Mouse (Mus musculus) liver, embryonic 14.5 days (tissue): ENCODE data around the gene Dnmt3c. TPM values are rescaled to one million over a fixed set of nuclear protein-coding genes. Genes with fewer than 3 reads are reported as not detected.

Source experiments
- ATAC-seq: fragments of 200-750 bp; cut with Nextera tagmentation; 2 replicates; pipeline ENCODE4 v1.8.0; 2017; ENCODE audit warnings: moderate number of reproducible peaks, mild to moderate bottlenecking, moderate library complexity; ENCODE audit not compliant: insufficient read depth
- DNase-seq, 3 experiments: peaks; one replicate each; pipeline ENCODE4 v3.0.0-alpha.2; 2012 to 2013; ENCODE audit warnings: low read depth in 3 of 3, low spot score in 3 of 3
- H3K27ac ChIP-seq: fragments of 300-500 bp; sonication (generic); 2 replicates; pipeline ENCODE4 v1.5.1; 2014; ENCODE audit warnings: moderate library complexity, mild to moderate bottlenecking, control low read depth, inconsistent platforms
- H3K27me3 ChIP-seq: fragments of 300-500 bp; sonication (generic); 2 replicates; pipeline ENCODE4 v1.6.1; 2014; ENCODE audit warnings: mild to moderate bottlenecking, low read length, moderate library complexity; ENCODE audit not compliant: control insufficient read depth, insufficient read depth
- H3K36me3 ChIP-seq: fragments of 300-500 bp; sonication (generic); replicated peaks from 2 replicates; pipeline ENCODE4 v1.6.1; 2014; ENCODE audit warnings: low read depth; ENCODE audit not compliant: control insufficient read depth, insufficient read depth
- H3K4me1 ChIP-seq, 2 experiments: fragments of 200-500 bp in 1 of 2; fragments of 300-500 bp in 1 of 2; sonication (generic) in 1 of 2; replicated peaks; 2 replicates each; pipeline ENCODE4 v1.6.1; 2012 to 2014; ENCODE audit warnings: antibody characterized with exemption in 1 of 2, inconsistent platforms in 1 of 2, low read length in 1 of 2; ENCODE audit not compliant: control insufficient read depth in 2 of 2, insufficient read depth in 2 of 2
- H3K4me2 ChIP-seq: fragments of 300-500 bp; sonication (generic); 2 replicates; pipeline ENCODE4 v1.6.1; 2014; ENCODE audit warnings: low read depth, mild to moderate bottlenecking, control low read depth, moderate library complexity
- H3K4me3 ChIP-seq, 2 experiments: fragments of 200-500 bp in 1 of 2; fragments of 300-500 bp in 1 of 2; sonication (generic) in 1 of 2; 2 replicates each; pipeline ENCODE4 v1.5.1; 2012 to 2014; ENCODE audit warnings: low read depth in 2 of 2, low read length in 2 of 2, mild to moderate bottlenecking in 2 of 2, control low read depth in 1 of 2, inconsistent platforms in 1 of 2, moderate library complexity in 1 of 2; ENCODE audit not compliant: insufficient read depth in 1 of 2
- H3K9ac ChIP-seq: fragments of 300-500 bp; sonication (generic); replicated peaks from 2 replicates; pipeline ENCODE4 v1.6.1; 2014; ENCODE audit warnings: mild to moderate bottlenecking, control low read depth, moderate library complexity
- H3K9me3 ChIP-seq: fragments of 300-500 bp; sonication (generic); 2 replicates; pipeline ENCODE4 v1.6.1; 2016; ENCODE audit warnings: low read length, mixed read lengths; ENCODE audit not compliant: control insufficient read depth
- CTCF ChIP-seq: IDR thresholded peaks from 2 replicates; pipeline ENCODE4 v1.5.1; 2016; ENCODE audit warnings: antibody characterized with exemption, low read depth, control low read depth
- EP300 ChIP-seq: IDR thresholded peaks from 2 replicates; pipeline ENCODE4 v1.6.1; 2016; ENCODE audit warnings: antibody characterized with exemption, low read depth
- WGBS: fragments of 180-500 bp; shearing (Covaris S2); extraction: QIAGEN DNeasy Blood & Tissue Kit; methylation state at CpG from one replicate; pipeline ENCODE4 v1.1.7; 2014; ENCODE audit not compliant: insufficient replicate concordance; 5-methylcytosine and 5-hydroxymethylcytosine counted together
- polyA plus RNA-seq, 2 experiments: library from polyadenylated mRNA; depleted of rRNA in 1 of 2; stranded (reverse) in 1 of 2; unstranded in 1 of 2; fragments of >200 nt; fragmentation: Nextera tagmentation in 1 of 2; extraction: Ambion mirVana in 1 of 2; gene quantifications; 2 replicates each; pipeline versions ENCODE4 v1.2.1 to v1.2.3; 2012 to 2014

Dnmt3c gene
- polyA plus RNA-seq, 2 experiments: 0.41 to 0.50 TPM

- H3K27me3 ChIP-seq: no peaks in the 10 kb centered on the region
- peaks cover 83% of the 10 kb centered on the region for H3K36me3 ChIP-seq
- no peak overlapping the region for H3K4me2 ChIP-seq
- ATAC-seq (no peak), DNase-seq (no peak)
- WGBS: 77% methylated on average over 5 of the region's 5 CpGs
- H3K4me3 ChIP-seq: no peak overlapping the region
- no peak overlapping the region for H3K9ac ChIP-seq
- H3K4me1 ChIP-seq: no peaks in the 10 kb centered on the region
- no peak overlapping the region for H3K27ac ChIP-seq
- TF ChIP-seq CTCF (no peak), EP300 (no peak)
- no peaks in the 10 kb centered on the region for H3K9me3 ChIP-seq
Observed at GRCm38 (mm10) chr2:153762121-153762520, 65.7 kb downstream of the Dnmt3c start.

DNA sequence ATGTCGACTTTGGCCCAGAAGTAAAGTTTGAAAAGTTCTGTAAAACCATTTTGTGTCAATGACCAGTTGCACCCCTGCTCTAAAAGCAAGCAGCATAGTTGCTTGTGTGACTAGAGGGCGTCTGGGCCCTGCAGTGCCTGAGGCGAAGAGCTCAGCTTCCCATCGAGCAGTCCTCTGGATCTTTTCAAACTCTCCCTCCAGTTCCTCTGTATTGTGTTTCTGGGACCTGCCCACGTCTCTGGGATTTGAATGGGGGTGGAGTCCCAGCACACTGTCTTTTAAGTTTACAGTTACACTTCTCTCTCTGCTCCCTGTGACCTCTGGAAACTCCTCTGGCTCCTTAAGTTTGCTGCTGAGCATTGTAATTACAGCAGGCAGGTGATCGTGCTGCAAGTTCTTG lies 71.0 kb downstream of the Dnmt3c start:
- 72% methylated on average over 6 of the region's 6 CpGs for WGBS
- H3K36me3 ChIP-seq: peaks cover 53% of the 10 kb centered on the region

DNA sequence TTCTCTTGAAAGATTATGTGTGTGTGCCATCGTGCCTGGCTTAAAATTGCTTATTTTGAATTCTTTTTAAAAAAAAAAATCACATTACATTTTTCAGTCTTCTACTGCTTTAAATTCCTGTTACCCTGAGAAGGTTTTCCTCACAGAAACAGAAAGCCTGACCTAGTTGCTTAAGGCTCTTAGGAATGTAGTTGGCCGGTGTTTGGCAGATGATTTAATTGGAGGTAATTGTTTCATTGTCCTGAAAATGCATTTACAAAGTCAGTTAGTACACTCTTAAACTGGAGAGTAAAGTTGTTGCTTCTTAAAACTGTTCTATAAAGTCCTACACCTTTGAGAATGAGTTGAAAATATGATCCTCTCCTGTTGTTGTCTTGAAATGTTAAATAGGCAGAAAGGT lies 72.4 kb downstream of the Dnmt3c start:
- H3K27me3 ChIP-seq: no peaks in the 10 kb centered on the region
- no peaks in the 10 kb centered on the region for H3K4me1 ChIP-seq
- no peaks in the 10 kb centered on the region for H3K9me3 ChIP-seq
- H3K36me3 ChIP-seq: peaks cover 45% of the 10 kb centered on the region
- no peak overlapping the region for H3K27ac ChIP-seq
- no peak for TF ChIP-seq EP300
- TF ChIP-seq CTCF: no peak
- DNase-seq (no peak), ATAC-seq (no peak)
- no peak overlapping the region for H3K4me2 ChIP-seq
- WGBS: 79% methylated on average over 2 of the region's 2 CpGs
- no peak overlapping the region for H3K4me3 ChIP-seq
- H3K9ac ChIP-seq: no peak overlapping the region

More for the DNA sequence above, 71.0 kb downstream of the Dnmt3c start:
- H3K9me3 ChIP-seq: no peaks in the 10 kb centered on the region
- no peak overlapping the region for H3K9ac ChIP-seq
- ATAC-seq: no peak
- no peak overlapping the region for H3K4me3 ChIP-seq
- TF ChIP-seq EP300: no peak
- no peak for TF ChIP-seq CTCF
- no peak for DNase-seq
- H3K27me3 ChIP-seq: no peaks in the 10 kb centered on the region
- no peaks in the 10 kb centered on the region for H3K4me1 ChIP-seq
- H3K27ac ChIP-seq: no peak overlapping the region
- H3K4me2 ChIP-seq: no peak overlapping the region

DNA sequence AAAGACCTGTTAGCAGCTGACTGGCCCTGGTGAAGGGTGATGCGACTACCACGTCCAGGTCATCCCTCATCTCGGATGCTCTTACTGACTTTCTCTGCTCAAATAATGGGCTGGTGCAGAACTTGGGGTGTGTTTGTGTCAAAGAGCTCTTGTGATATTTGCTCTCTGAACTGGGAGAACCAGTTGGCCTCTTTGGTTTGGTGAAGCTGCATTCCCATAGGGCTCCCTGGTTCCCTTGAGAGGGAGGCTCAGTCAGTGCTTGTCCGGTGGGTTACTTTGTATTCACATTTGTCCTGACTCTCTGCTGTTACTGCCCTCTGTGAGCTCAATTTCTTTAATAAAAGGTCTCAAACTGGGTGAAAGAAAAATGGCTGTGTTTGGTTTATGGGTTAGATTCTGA lies 76.5 kb downstream of the Dnmt3c start:
- Histone ChIP-seq H3K27me3 (no peaks in the 10 kb centered on the region), H3K9ac (no peak overlapping the region), H3K4me1 (no peaks in the 10 kb centered on the region), H3K9me3 (no peaks in the 10 kb centered on the region), H3K36me3 (peaks cover 10% of the 10 kb centered on the region), H3K4me2 (no peak overlapping the region), H3K4me3 (no peak overlapping the region), H3K27ac (no peak overlapping the region)
- ATAC-seq: no peak
- TF ChIP-seq EP300: no peak
- TF ChIP-seq CTCF: no peak
- 84% methylated on average over 4 of the region's 4 CpGs for WGBS
- DNase-seq: no peak

GRCm38 (mm10) chr2:153775472-153775871 lies 79.0 kb downstream of the Dnmt3c start:
- Histone ChIP-seq H3K36me3 (no peaks in the 10 kb centered on the region; the same call in 1 of the 2 replicates), H3K27me3 (no peaks in the 10 kb centered on the region), H3K4me3 (no peak overlapping the region), H3K4me2 (no peak overlapping the region), H3K9me3 (no peaks in the 10 kb centered on the region), H3K4me1 (peaks cover 6 to 11% of the 10 kb centered on the region in 2 experiments), H3K9ac (no peak overlapping the region), H3K27ac (no peak overlapping the region)
- TF ChIP-seq EP300: no peak
- TF ChIP-seq CTCF: no peak
- DNase-seq (no peak), ATAC-seq (no peak)
- 82% methylated on average over 4 of the region's 4 CpGs for WGBS
